Mouse (Mus musculus) midbrain, postnatal 0 days (tissue): ENCODE data around the gene Gnb2. TPM values are rescaled to one million over a fixed set of nuclear protein-coding genes. Genes with fewer than 3 reads are reported as not detected.
A peak's percentile ranks its signal among the peaks of the same experiment; 100 is the strongest.

ENCODE experiments used
- ATAC-seq: fragments of 200-750 bp; cut with Nextera tagmentation; 2 replicates; pipeline ENCODE4 v1.8.0; 2017; ENCODE audit warnings: moderate number of reproducible peaks, mild to moderate bottlenecking, moderate TSS enrichment, moderate library complexity; ENCODE audit not compliant: low FRiP score
- DNase-seq: peaks from one replicate; pipeline ENCODE4 v3.0.0-alpha.2; 2015; ENCODE audit warnings: low spot score
- H3K27ac ChIP-seq: fragments of 300-500 bp; sonication (generic); 2 replicates; pipeline ENCODE4 v1.5.1; 2014; ENCODE audit warnings: low read depth, mild to moderate bottlenecking, low read length, mixed read lengths
- H3K27me3 ChIP-seq: fragments of 300-500 bp; sonication (generic); 2 replicates; pipeline ENCODE4 v1.6.1; 2014; ENCODE audit warnings: low read length, control low read depth, mixed read lengths; ENCODE audit not compliant: insufficient read depth
- H3K36me3 ChIP-seq: fragments of 300-500 bp; sonication (generic); 2 replicates; pipeline ENCODE4 v1.6.1; 2014; ENCODE audit warnings: low read length, control low read depth, mixed read lengths; ENCODE audit not compliant: insufficient read depth
- H3K4me1 ChIP-seq: fragments of 300-500 bp; sonication (generic); 2 replicates; pipeline ENCODE4 v1.6.1; 2014; ENCODE audit warnings: mild to moderate bottlenecking, control low read depth, antibody characterized with exemption, low read length, mixed read lengths; ENCODE audit not compliant: insufficient read depth
- H3K4me2 ChIP-seq: fragments of 300-500 bp; sonication (generic); 2 replicates; pipeline ENCODE4 v1.6.1; 2014; ENCODE audit warnings: low read depth, mild to moderate bottlenecking, low read length, mixed read lengths; ENCODE audit not compliant: poor library complexity, severe bottlenecking
- H3K4me3 ChIP-seq: fragments of 300-500 bp; sonication (generic); 2 replicates; pipeline ENCODE4 v1.5.1; 2014; ENCODE audit warnings: low read depth, mild to moderate bottlenecking, low read length, moderate library complexity
- H3K9ac ChIP-seq: fragments of 300-500 bp; sonication (generic); replicated peaks from 2 replicates; pipeline ENCODE4 v1.6.1; 2014; ENCODE audit warnings: mild to moderate bottlenecking, low read length, moderate library complexity, mixed read lengths; ENCODE audit not compliant: poor library complexity, severe bottlenecking
- H3K9me3 ChIP-seq: fragments of 300-500 bp; sonication (generic); 2 replicates; pipeline ENCODE4 v1.6.1; 2016; ENCODE audit warnings: low read length, control low read depth
- CTCF ChIP-seq: IDR thresholded peaks from 2 replicates; pipeline ENCODE4 v1.5.1; 2016; ENCODE audit warnings: antibody characterized with exemption, mild to moderate bottlenecking
- WGBS: fragments of 180-500 bp; shearing (Covaris S2); extraction: QIAGEN DNeasy Blood & Tissue Kit; methylation state at CpG from one replicate; pipeline ENCODE4 v1.1.7; 2014; 5-methylcytosine and 5-hydroxymethylcytosine counted together
- polyA plus RNA-seq: library from polyadenylated mRNA; unstranded; fragments of >200 nt; fragmentation: Nextera tagmentation; extraction: Ambion mirVana; gene quantifications from 2 replicates; pipeline ENCODE4 v1.2.1, GENCODE M21; 2015
- total RNA-seq: library from RNA; depleted of rRNA; stranded (reverse); fragments of >200 nt; gene quantifications from 2 replicates; pipeline ENCODE4 v1.2.3, GENCODE M21; 2014

Gnb2 gene
- total and polyA plus RNA-seq, 2 experiments from 2014 or later: 590 to 1,456 TPM

GRCm38 (mm10) chr5:137521861-137522260, 11.4 kb downstream of the Gnb2 start:
- ATAC-seq (no peak), DNase-seq (no peak)
- no peaks in the 10 kb centered on the region for H3K27me3 ChIP-seq
- TF ChIP-seq CTCF: no peak
- WGBS: 86% methylated on average over 9 of the region's 9 CpGs
- H3K4me1 ChIP-seq: no peaks in the 10 kb centered on the region
- no peak overlapping the region for H3K27ac ChIP-seq
- H3K4me3 ChIP-seq: no peak overlapping the region
- no peaks in the 10 kb centered on the region for H3K9me3 ChIP-seq
- no peak overlapping the region for H3K4me2 ChIP-seq
- H3K36me3 ChIP-seq: peaks cover 87% of the 10 kb centered on the region
- H3K9ac ChIP-seq: no peak overlapping the region

GRCm38 (mm10) chr5:137519691-137520550, 13.4 kb downstream of the Gnb2 start:
- no peak for ATAC-seq
- H3K4me2 ChIP-seq: no peak overlapping the region
- no peaks in the 10 kb centered on the region for H3K27me3 ChIP-seq
- peaks cover 72% of the 10 kb centered on the region for H3K36me3 ChIP-seq
- H3K9ac ChIP-seq: no peak overlapping the region
- no peak for TF ChIP-seq CTCF
- no peaks in the 10 kb centered on the region for H3K4me1 ChIP-seq
- H3K4me3 ChIP-seq: no peak overlapping the region
- DNase-seq: no peak
- no peak overlapping the region for H3K27ac ChIP-seq
- H3K9me3 ChIP-seq: no peaks in the 10 kb centered on the region
- 90% methylated on average over 27 of the region's 27 CpGs for WGBS

- ATAC-seq (no peak), DNase-seq (no peak)
- WGBS: 69% methylated on average over 5 of the region's 5 CpGs
- peak; percentile 65 for TF ChIP-seq CTCF
- Histone ChIP-seq H3K9me3 (no peaks in the 10 kb centered on the region), H3K4me2 (no peak within 1 kb of the TSS), H3K36me3 (peaks cover 61% of the 10 kb centered on the region), H3K27ac (no peak within 1 kb of the TSS), H3K9ac (no peak within 1 kb of the TSS), H3K27me3 (no peaks in the 10 kb centered on the region), H3K4me1 (0 out of 2 replicates have a peak, but pooled peaks cover 2% of the 10 kb centered on the region), H3K4me3 (no peak within 1 kb of the TSS)
These were observed 14.9 kb downstream of the Gnb2 start, which contains the start of gene Gigyf1 for GRCm38 (mm10) chr5:137518436-137518835. Gigyf1 (plus strand) TSS chr5:137518548.

- DNase-seq: no peak
These were observed 18.5 kb downstream of the Gnb2 start for GRCm38 (mm10) chr5:137514811-137515210.

GRCm38 (mm10) chr5:137513951-137514721, 19.2 kb downstream of the Gnb2 start:
- peaks cover 18% of the 10 kb centered on the region for H3K36me3 ChIP-seq
- no peaks in the 10 kb centered on the region for H3K9me3 ChIP-seq
- H3K4me2 ChIP-seq: no peak overlapping the region
- WGBS: 77% methylated on average over 12 of the region's 12 CpGs
- no peaks in the 10 kb centered on the region for H3K27me3 ChIP-seq
- H3K4me3 ChIP-seq: no peak overlapping the region
- no peak overlapping the region for H3K27ac ChIP-seq
- no peak for ATAC-seq
- TF ChIP-seq CTCF: no peak
- H3K9ac ChIP-seq: no peak overlapping the region; the same call in 1 of the 2 replicates
- peaks cover 13% of the 10 kb centered on the region; the same call in 1 of the 2 replicates for H3K4me1 ChIP-seq
- no peak for DNase-seq

More at GRCm38 (mm10) chr5:137514811-137515210, 18.5 kb downstream of the Gnb2 start:
- 96% methylated on average over 3 of the region's 3 CpGs for WGBS
- H3K36me3 ChIP-seq: peaks cover 25% of the 10 kb centered on the region
- no peak overlapping the region for H3K27ac ChIP-seq
- H3K4me1 ChIP-seq: peaks cover 13% of the 10 kb centered on the region; the same call in 1 of the 2 replicates
- no peak overlapping the region for H3K4me3 ChIP-seq
- no peaks in the 10 kb centered on the region for H3K27me3 ChIP-seq
- no peak for TF ChIP-seq CTCF
- no peak for ATAC-seq
- no peak overlapping the region for H3K4me2 ChIP-seq
- H3K9me3 ChIP-seq: no peaks in the 10 kb centered on the region
- no peak overlapping the region for H3K9ac ChIP-seq
